Mouse (Mus musculus): ENCODE measurements around the gene Cbx8.

Gene Cbx8

DNA sequence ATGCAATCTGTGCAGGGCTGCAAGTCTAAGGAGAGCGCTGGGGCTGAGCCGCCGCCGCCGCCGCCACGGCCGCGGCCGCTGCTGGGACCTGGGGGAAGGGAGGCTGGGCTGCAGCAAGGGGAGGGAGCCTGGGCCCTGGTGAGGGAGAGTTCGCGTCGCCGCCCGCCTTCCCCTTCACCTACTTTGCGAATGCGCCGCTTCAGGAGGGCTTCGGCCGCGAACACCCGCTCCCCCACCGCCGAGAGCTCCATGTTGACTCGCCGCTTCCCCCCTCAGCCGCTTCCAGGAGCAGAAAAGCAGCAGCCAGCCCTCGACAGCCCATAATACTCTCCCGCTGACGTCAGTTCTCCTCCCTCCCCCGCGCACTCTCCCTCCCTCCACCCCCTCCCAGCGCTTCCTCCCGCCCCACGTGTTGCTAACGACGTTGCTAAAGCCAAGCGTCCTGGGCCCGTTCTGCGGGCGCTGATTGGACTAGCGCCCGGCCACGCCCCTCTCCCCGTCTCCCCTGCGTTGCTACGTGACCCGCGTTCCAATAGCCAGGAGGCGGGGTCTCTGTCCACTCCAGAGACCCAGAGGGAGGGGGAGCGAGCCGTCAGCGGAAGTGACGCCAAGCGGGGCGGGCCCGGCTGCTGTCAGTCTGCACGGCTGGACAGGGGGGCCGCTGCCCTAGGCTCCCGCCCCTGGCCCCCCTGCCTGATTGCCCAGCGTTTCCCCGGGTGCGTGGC, at the start of gene Cbx8:
Gene Cbx8, minus strand, starts transcription at position 370 of the 725 bp plus-strand sequence.
- DNase-seq (ENCODE audit: low spot score in 2 of 2) = peak; percentile 90 to 92

DNA sequence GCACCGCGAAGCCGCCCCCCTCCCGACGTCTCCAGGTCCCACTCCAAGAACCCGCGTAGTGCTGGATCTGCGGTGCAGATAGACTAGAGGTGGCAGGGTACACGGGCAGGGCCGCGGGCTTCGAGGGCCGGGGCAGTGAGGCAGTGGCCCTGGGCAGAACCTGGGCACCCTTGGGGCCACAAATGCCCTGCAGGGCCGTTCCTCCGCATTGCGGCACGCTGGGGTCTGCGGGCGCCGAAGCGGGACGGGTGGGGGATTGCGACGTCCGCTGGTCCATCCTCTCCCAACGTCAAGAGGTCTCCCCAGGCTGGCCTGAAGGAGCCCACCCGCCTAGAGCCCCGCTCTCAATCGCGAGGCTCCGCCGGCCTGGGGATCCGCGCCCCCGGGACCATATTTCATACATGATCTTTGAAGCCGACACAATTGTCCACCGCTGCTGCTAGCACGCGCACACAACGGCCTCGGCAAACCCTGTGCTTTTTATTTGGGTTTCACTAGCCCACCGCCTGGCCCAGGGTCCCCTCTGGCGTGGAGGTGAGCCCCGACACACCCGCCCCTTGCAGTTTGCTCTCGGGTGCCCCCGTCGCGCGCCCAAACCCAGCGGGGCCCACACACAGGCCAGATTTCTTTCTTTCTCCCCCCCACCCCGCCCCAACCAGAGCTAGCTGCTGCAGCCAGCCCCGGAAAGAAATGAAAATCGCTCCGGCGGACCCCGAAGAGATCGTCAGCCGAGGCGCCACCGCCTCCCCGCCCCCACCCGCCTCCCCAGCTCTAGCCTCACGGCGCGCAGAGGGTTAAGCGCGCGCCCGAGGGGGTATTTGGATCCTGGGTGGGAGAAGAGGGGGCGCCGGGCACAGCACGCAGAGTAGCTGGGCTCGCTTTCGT, 49.5 kb upstream of the Cbx8 start:
- DNase-seq (ENCODE audit: low spot score in 2 of 2) = peak in 1 of 2 experiments; percentile 12

DNA sequence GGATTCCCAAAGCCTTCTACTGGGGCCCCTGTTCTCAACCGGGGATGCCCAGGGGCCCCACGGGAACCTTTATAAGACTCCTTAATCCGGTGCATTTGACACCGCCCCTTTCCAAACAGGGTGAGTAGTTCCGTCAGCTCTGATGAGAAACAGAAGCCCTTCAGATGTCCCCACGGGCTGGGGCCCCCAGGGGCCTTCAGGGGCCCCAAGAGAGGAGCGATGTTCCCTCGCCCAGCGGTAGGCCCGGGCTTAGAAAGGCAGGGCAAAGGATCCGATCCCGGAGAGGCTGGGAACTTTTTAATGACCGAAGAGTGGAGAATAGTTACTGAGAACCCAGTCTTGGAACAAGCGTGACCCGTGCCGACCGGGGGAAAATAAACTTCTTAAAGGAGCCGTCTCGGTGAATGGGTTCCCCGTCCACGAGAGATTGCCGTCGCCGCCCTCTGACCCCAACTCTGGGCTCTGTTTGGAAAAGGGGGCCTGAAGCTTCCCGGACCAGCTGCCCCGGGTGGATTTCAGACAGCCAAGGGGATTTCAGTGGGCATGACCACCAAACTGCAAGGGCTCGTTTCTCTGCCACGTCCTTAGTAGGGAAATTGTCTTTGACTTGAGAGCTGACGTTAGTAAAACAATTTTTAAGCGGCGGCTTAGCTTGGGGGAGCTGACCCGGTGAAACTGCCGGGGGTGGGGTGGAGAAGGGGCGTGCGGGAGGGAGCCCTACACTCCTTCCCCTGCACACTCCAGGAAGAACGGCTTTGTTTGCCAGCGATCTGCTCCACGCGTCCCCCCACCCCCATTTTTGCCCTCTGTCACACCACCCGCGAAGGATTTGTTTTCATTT, 48.7 kb upstream of the Cbx8 start:
- DNase-seq (ENCODE audit: low spot score in 2 of 2) = peak in 1 of 2 experiments; percentile 32

DNA sequence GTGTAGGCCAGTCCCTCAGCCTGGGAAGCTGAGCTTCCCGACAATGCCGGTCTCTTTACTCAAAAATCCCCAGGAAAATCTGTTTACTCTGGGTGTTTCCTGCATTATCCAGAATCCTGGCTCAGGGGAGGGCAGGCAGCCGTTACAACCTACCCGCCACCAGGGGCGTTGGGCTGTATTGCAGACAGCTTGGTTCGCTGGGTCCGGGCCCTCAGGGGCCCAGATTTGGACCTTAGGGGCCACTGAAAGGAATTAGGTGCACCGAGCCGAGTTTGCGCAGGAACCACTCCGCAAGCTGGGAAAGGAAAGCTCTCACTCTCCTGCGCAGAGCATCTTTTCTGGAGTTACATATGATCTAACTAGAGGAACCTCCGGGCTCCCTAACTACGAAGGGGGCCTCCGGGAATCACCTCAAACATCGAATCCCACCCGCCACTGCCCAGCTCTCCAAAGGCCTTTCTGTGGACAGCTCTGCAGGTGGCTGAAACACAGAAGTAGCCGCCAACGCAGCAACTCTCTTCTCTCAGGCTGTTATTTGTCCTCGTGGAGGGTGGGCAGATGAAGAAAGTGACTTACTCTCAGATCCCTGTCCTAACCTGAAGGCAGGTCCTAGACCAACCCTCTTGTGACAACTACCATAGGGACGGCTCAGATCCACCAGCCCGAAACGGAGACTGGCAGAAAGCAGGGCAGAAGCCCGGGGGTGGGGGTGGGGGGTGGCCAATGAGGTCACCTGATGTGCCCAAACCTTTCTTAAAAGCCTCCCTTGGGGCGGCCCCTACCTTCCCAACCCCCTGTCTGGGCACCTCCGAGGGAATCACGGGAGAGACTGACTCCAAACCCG, 47.8 kb upstream of the Cbx8 start:
- peak in 1 of 2 experiments; percentile 28 for DNase-seq (ENCODE audit: low spot score in 2 of 2)

DNA sequence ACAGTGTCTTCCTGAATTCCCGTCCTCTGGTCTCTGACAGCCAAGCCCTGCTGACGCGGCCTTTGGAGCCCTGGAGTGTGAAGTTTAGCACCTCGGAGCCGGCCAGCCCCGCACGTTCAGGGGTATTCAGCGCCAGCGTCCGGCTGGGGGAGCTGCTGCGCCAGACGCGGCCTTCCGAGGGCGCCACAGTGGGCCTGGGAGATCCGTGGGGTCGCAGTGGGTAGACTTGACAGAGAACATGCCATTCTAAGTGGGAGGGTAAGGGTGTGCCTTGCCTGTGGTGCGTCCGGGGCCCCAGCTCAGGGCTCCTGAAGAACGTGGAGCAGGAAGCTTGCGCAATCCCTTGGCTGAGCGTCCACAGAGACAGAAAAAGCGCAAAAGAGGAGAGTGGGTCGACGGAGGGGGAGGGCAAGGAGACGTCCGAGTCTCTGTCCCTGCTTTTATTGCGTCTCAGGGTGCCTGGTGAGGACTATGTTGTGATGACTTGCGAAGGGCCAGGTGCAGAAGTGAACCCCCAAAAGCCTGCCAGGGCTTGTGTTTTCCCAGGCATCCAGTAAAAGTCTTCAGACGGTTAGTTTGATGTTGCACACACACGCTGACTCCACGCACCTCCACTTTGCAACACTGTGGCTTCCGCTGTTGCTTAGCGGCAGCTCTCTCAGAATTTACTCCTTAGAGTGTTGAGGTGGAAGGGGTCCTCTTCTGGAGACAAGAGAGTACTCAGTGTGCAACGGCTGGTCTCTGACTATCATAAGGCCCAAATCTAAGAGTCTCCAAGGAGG, 46.7 kb upstream of the Cbx8 start:
- DNase-seq (ENCODE audit: low spot score in 2 of 2) = peak in 1 of 2 experiments; percentile 18

DNA sequence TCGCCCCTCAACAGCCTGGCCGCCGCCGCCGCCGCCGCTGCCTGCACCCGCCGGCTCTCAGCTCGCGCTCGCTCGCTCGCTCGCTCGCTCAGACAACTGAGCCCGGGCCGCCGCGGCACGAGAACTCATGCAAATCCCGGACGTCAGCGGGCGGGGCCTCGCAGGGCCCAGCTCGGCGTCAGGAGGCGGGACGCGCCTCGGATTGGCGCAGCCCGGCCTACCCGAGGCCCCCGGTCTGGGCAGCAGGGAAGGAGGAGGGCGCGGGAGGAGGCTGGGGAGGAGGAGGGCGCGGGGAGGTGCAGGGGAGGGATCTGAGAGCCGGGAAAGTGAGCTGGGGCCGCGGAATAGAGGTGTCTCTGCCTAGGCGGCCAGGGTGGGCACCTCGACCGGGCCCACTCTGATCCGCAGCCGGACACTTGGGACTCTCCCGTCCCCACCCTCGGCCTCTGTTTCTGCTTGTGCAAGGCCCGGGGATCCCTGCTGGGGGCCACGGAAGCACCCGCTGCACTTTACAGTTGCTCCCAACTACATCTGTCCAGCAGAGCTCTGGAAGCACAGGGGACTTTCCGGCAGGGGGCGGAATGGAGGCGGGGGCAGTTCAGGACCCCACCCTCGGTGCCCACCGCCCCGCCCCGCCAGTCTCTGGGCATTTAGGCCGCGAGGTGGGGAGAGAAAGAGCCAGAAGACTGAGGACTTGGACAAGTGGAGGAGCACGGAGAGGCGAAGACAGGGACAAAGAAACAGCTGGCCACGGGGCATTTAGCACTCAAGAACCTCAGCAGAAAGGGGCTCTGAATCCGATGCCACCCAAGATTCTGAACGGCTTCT, 45.6 kb upstream of the Cbx8 start, which contains the start of gene Cbx4:
Gene Cbx4, minus strand, starts transcription at position 78 of the 828 bp plus-strand sequence.
- DNase-seq (ENCODE audit: low spot score in 2 of 2) = peak; percentile 70 to 80

DNA sequence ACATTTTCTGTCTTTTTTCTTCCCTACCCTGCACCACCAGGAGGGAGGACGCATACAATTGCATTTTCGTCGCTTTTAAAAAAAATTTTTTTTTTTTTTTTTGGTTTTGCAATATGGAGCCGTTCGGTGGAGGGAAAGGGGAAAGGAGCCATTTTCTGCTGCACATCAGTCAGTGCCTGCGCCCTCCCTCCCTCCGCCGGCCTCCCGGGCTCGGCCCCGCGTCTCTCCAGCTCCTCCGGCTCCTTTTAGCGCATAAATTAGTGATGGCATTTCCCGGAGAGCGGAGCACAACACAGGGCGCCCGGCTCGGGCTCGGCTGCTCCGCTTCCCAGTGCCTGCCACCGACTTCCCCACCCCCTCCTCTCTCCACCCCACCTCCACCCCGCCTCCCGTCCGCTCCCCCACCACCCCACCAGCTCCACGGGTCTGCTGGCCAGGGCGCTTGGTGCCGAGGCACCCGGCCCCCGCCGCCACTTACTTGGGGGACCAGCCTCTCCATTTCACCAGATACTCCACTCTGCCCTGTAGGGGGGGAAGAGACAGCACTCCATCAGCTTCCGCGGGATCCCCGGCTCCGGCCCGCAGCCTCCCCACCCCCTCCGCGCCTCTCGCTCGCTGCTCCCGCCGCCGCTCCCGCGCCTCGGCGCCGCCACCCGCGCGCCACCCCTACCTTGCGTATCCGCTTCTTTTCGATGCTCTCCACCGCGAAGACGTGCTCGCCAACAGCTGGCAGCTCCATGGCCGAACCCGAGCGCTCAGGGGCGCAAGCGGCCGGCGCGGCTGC, 44.7 kb upstream of the Cbx8 start:
- DNase-seq (ENCODE audit: low spot score in 2 of 2) = peak in 1 of 2 experiments; percentile 26

DNA sequence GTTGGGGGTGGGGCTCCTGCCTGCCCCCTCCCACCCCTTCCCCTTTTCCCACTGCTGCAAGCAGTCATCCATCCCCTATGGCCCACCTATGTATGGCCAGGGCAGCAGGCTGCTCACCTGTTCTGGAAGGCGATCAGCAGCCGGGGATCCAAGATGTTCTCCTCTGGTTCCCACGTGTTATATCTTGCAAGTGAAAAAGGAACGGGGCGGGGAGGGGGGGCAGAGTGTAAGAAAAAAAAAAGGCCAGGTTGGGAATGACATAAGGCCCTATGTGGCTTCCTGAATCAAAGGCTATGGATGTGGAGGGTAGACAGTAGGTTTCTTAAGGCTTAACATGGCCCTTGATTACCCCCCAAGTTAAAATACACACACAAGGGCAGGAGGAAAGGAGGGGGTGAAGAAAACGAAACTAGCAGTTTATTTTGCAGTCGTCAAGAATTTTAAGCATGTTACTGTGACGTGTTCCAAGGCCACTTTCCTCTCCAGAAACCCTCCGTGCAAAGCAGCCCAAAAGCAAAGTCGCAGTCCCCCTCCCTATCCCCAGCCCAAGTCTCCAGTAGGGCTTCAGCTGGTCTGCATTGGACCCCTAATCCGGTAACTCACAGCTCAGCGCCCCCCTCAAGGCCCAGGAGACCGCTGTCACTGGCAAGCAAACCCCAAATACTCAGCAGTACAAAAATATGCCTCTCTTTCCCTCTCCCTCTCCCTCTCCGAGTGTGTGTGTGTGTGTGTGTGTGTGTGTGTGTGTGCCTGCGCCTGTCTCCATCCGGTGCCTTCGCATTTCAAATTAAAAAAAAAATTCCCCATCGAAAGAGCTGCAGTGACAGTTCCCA, 43.9 kb upstream of the Cbx8 start:
- no peak for DNase-seq (ENCODE audit: low spot score in 2 of 2)

DNA sequence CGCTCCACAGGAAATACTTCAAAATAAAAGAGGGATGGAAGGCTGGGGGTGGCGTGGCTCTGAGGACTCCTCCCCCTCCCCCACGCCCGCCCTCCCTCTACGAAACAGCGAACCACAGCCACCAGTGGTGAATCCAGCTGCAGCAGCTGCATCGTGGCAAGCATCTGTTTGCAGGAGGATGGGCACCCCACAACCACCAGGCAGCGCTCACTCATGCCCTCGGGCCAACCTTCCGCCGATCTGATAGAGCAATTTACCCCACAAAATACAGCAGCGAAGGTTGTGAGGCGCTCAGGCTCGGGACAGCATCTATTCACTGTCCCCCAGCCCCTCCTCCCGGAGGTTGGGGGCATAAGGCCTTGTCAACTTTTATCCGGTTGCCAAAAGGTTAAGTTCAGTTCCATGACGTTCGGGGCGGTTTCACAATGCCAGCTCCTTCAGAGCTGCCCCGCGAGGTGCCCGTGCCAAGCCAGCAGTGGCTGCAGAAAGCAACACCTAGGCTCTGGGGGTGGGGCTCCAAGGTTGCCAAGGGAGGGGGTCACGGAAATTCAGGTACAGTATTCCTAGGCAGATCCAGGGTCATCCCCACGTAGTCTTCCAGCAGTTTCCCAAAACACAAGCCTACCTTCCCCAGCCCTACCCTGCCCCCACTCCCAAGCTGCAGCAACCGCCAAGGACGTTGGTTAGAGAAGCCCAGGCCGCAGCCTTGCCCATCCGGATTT, 43.1 kb upstream of the Cbx8 start:
- peak in 1 of 2 experiments; percentile 28 for DNase-seq (ENCODE audit: low spot score in 2 of 2)

DNA sequence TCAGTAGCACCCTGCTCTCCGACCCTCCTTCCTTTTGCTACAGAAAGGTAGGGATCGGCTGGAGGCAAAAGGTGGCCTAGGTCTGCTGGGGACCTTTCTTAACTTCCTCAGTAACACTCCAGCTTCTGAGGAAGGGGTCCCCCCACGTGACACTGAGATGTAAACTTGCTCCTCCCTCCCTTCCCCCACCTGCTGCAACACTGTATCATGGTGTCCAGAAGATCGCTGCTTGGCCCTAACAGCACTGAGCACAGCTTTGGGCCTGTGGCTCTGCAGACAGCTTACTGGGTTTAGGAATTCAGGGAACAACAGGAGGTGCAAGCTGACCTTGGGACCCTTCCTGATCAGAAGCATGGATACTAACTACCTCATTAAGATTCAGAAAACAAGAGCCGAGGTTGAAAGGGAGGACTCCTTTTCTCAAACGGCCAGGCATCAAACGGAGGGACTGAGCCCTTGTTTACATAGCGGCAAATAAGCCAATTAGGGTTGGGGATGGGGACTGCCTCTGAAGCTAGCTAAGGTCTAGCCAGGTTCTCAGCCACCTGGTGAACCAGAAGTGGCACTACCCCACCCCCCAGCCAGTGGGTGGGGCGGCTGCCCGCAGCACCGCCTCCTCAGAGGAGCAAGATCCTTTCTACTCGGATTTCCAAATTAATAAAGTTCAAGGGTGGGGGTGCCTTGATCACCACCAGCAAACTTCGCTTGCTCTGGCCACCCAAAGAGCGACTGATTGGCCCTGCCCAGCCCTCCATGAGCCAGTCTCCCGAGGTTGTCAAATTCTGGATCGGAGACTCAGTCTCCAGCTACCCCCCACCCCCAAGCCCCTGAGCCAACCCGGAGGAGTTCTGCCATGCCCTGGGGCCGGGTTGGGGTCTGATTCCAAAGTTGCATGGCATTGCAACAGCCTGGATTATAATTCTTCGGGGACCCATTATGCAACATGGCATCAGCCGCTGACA, 42.1 kb upstream of the Cbx8 start:
- no peak for DNase-seq (ENCODE audit: low spot score in 2 of 2)

DNA sequence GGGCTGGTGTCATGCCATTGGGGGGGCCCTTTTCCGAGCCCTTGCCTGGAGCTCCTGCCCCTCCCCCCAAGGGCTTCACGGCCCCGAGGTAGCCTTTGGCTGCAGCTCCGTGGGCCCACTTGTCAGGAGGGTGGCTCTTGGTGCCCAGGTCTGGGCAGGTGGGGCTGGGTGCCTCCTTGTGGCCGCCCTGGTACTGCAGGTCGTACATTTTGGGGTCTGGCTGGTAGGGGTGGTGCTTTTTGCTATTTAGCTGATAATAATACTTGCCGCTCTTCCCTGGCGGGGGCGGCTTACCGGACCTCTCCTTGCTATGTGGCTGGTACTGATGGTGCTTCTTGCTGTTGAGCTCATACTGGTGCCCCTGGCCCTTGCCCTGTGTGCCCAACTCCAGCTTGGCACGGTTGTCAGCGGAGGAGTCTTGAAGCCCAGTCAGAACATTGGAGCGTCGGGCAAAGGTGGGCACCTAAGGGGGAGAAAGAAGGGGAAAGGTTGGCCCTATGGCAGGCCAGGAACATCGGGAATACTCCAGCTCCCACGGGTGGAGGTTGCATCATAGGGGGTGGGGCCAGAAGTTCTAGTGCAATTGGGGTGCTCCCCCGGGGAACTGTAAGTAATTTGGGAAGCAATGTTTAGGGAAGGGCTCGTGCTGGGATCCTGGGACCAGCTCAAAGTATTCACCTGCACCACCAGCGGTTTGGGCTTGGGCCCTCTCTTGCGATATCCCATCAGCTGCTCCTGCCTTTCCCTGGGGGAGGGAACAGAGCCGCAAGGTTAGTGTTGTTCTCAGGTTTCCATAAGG, 41.3 kb upstream of the Cbx8 start:
- DNase-seq (ENCODE audit: low spot score in 2 of 2) = peak in 1 of 2 experiments; percentile 58

DNA sequence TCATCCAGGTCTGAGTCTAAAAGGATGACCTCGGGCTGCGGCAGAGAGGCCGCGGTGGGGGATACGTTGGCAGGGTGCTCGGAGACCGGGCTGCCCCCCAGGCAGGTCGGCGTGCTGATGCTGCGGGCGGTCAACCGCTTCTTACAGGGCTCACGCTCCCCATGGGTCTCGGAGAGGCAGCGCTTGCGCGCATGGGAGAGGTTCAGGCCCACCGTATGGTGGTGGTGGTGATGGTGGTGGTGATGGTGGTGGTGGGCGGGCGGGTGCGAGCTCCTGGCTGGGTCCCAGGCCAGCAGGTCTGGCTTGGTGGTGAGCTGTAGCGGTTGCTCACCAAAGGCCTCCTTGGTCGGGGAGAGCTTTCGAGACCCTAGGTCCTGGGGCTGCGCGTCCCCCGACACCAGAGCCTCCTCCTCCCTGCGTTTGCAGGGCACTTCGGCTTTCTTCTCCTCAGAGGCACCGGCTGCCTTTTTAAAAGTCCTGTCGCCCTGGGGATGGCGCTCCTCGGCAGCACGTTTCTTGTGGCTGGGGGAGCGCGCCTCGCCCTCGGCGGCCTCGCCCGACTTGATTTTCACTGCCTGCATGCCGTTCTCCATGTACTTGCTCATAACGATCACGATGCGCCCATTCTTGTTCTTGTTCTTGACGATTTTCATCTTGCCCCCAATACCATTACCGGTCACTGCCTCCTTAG, 40.5 kb upstream of the Cbx8 start:
- no peak for DNase-seq (ENCODE audit: low spot score in 2 of 2)

DNA sequence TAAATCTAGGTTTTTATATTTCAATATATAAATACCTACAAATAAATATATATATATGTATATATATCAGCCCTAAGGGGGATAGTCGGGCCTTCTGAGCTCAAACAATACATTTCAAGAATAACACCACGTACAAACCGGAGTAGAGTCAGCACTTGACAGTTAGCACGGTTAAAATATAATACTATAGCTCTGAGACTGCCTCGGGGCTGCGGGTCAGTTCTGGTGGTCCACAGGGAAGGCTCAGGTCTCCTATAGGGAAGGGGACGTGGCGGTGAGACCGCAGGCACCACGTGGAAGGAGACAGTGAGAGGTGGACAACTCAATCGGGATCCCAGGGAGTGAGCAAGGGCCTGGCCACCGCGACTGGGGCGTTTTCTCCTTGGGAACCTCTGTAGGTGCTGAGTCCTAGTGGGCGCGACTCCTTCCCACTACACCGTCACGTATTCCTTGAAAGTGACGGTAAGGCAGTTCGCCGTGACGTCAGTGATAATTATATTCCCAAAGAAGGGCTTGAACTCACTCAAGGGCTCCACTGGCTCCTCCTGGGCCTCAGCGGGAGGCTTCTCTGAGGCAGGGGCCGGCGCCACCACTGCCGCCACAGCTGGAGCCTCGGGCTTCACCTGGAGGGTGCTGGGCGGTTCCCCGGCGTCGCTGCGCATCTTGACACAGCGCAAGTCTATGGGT, 39.8 kb upstream of the Cbx8 start:
- DNase-seq (ENCODE audit: low spot score in 2 of 2) = no peak

DNA sequence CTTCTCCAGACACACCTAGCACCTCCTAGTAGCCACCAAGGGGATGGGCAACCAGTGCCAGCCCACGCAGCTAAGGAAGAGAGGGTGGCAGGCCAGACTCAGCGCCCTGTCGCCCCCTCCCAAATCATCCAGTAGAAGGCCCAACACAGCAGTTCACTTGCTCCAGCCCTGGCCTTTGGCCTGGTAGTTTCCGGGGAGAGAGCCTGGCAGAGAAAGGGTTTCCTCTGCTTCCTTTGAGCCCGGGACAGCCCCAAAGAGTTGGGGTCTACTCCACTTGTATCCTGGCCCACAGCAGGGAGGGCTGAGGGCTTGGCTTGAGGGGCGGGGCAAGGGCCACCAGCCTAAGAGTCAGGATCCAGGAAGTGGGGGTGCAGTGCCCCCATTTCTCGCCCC, 38.7 kb upstream of the Cbx8 start:
- no peak for DNase-seq (ENCODE audit: low spot score in 2 of 2)
